Mouse (Mus musculus) layer of hippocampus, adult 8-10 months (tissue): ENCODE measurements around the gene Errfi1. TPM values are rescaled to one million over a fixed set of nuclear protein-coding genes. Genes with fewer than 3 reads are reported as not detected.
"Not testable (repeated sequence)": the region's sequence is repeated elsewhere in the genome, so short reads cannot be mapped to it uniquely, and the experiment has no call there.

Experiments used
- DNase-seq, 2 experiments: peaks; one replicate each; pipeline ENCODE4 v3.0.0; 2022; ENCODE audit warnings: low spot score in 2 of 2
- total RNA-seq, 4 experiments: library from RNA; stranded (reverse); gene quantifications; 2 replicates each; pipeline ENCODE4 v1.2.4; 2022

Gene Errfi1
- total RNA-seq, 4 experiments from 2014 or later, result 37.7 to 48.8 (median 40.4) TPM

- DNase-seq, result no peak
Observed at GRCm38 (mm10) chr4:150846316-150846715, 7.4 kb upstream of the Errfi1 start.

- DNase-seq, result no peak
Observed at GRCm38 (mm10) chr4:150849964-150850363, 3.8 kb upstream of the Errfi1 start.

- DNase-seq, result no peak
Observed at GRCm38 (mm10) chr4:150850893-150851292, 2.8 kb upstream of the Errfi1 start.

- no peak for DNase-seq
Observed at GRCm38 (mm10) chr4:150852045-150852444, 1.7 kb upstream of the Errfi1 start.

GRCm38 (mm10) chr4:150852479-150852878, 1.2 kb upstream of the Errfi1 start:
- DNase-seq, result no peak

- peak; percentile 89 to 93 for DNase-seq
Observed at GRCm38 (mm10) chr4:150854839-150855246, 1.1 kb downstream of the Errfi1 start.

GRCm38 (mm10) chr4:150855346-150855745, 1.6 kb downstream of the Errfi1 start:
- DNase-seq, result no peak

- no peak for DNase-seq
Observed at GRCm38 (mm10) chr4:150860526-150860925, 6.8 kb downstream of the Errfi1 start.

GRCm38 (mm10) chr4:150861161-150861560, 7.4 kb downstream of the Errfi1 start:
- no peak for DNase-seq

GRCm38 (mm10) chr4:150862626-150863375, 9.1 kb downstream of the Errfi1 start:
- no peak for DNase-seq

- no peak for DNase-seq
Observed at GRCm38 (mm10) chr4:150865371-150865770, 11.7 kb downstream of the Errfi1 start.

- no peak for DNase-seq
Observed at GRCm38 (mm10) chr4:150866069-150866468, 12.3 kb downstream of the Errfi1 start.

GRCm38 (mm10) chr4:150866494-150866893, 12.8 kb downstream of the Errfi1 start:
- no peak for DNase-seq

GRCm38 (mm10) chr4:150868161-150868560, 14.4 kb downstream of the Errfi1 start:
- DNase-seq, result no peak

- DNase-seq, result no peak
Observed at GRCm38 (mm10) chr4:150868859-150869258, 15.1 kb downstream of the Errfi1 start.

GRCm38 (mm10) chr4:150869276-150870197, 15.8 kb downstream of the Errfi1 start:
- no peak for DNase-seq

GRCm38 (mm10) chr4:150870963-150871391, 17.3 kb downstream of the Errfi1 start:
- no peak for DNase-seq

- DNase-seq, result peak in 1 of 2 experiments; percentile 39
Observed at GRCm38 (mm10) chr4:150871392-150872138, 17.8 kb downstream of the Errfi1 start.

GRCm38 (mm10) chr4:150872139-150872651, 18.5 kb downstream of the Errfi1 start:
- peak; percentile 58 to 72 for DNase-seq

- no peak for DNase-seq
Observed at GRCm38 (mm10) chr4:150872681-150873080, 19.0 kb downstream of the Errfi1 start.

- not testable (repeated sequence) for DNase-seq
Observed at GRCm38 (mm10) chr4:150874416-150874815, 20.7 kb downstream of the Errfi1 start.
